Mouse (Mus musculus): ENCODE results near the gene Il1rapl1. TPM values are rescaled to one million over a fixed set of nuclear protein-coding genes. Genes with fewer than 3 reads are reported as not detected.

Il1rapl1 gene
- polyA plus RNA-seq, 1 experiment from 2014 or later = 4.8 TPM

- no peak overlapping the region for H3K9ac ChIP-seq (ENCODE audit: low read depth, low read length)
- no peak overlapping the region for H3K4me2 ChIP-seq (ENCODE audit: low read length)
- no peak overlapping the region for H3K4me3 ChIP-seq (ENCODE audit: low read length)
- no peaks in the 10 kb centered on the region for H3K36me3 ChIP-seq (ENCODE audit: control insufficient read depth, insufficient read depth, low read length)
- no peaks in the 10 kb centered on the region for H3K9me3 ChIP-seq (ENCODE audit: control insufficient read depth, low read length)
- H3K27me3 ChIP-seq (replicated peaks; ENCODE audit: control insufficient read depth, insufficient read depth, low read length) = no peaks in the 10 kb centered on the region
- no peak for ATAC-seq
- H3K27ac ChIP-seq (ENCODE audit: low read depth, low read length) = no peak overlapping the region
- 29% methylated on average over 3 of the region's 3 CpGs for WGBS
- H3K4me1 ChIP-seq (ENCODE audit: control insufficient read depth, insufficient read depth, low read depth, low read length) = no peaks in the 10 kb centered on the region
Observed at GRCm38 (mm10) chrX:86728803-86729202, 1386.6 kb downstream of the Il1rapl1 start.

Measured in hindbrain, embryonic 16.5 days (tissue).